Mouse (Mus musculus): ENCODE data around the gene Gfer. TPM values are rescaled to one million over a fixed set of nuclear protein-coding genes. Genes with fewer than 3 reads are reported as not detected.
"Not testable (repeated sequence)": the region's sequence is repeated elsewhere in the genome, so short reads cannot be mapped to it uniquely, and the experiment has no call there.

The Gfer gene
- polyA plus RNA-seq, 1 experiment, result 62.8 TPM

DNA sequence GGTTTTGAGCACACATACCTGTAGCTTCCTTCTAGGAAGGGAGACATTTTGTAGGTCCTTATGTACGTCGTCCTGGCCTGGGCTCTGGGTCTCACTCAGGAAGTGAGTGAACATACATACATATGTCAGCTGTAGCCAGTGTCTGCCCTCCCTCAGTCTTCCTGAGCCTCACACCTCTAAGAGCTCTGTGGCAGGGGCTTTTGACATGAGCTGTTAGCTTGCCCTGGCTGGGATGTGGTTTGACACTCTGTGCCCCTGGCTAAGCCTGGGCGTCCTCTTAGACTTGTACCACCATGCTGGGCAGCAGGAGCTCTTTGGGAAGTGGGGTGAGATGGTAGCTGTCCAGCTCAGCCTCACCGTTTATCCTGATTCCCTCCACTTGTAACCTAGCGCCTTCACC, 24.6 kb downstream of the Gfer start:
- peaks cover 75% of the 10 kb centered on the region for H3K79me2 ChIP-seq (ENCODE audit: control insufficient read depth, insufficient read depth)
- H3K79me3 ChIP-seq (ENCODE audit: low read depth), result peaks cover 47% of the 10 kb centered on the region
- no peaks in the 10 kb centered on the region for H3K36me3 ChIP-seq (ENCODE audit: control insufficient read depth, insufficient read depth)
- TF ChIP-seq MYOG (IDR thresholded peaks at IDR 0.05; ENCODE audit: control insufficient read depth, extremely low read depth, insufficient read length), result no peak
- no peak for TF ChIP-seq USF1 (IDR thresholded peaks at IDR 0.05; ENCODE audit: low read depth)
- TF ChIP-seq MAX (IDR thresholded peaks at IDR 0.05), result no peak
- no peak for TF ChIP-seq FOSL1 (IDR thresholded peaks at IDR 0.05; ENCODE audit: insufficient read depth, low read length, poor library complexity, severe bottlenecking)
- TF ChIP-seq CTCF (IDR thresholded peaks at IDR 0.05; ENCODE audit: control insufficient read depth, insufficient read depth, insufficient read length), result no peak
- H3K4me3 ChIP-seq (ENCODE audit: insufficient read depth, poor library complexity, severe bottlenecking), result no peak overlapping the region
- no peak overlapping the region for H3ac ChIP-seq (ENCODE audit: control insufficient read depth, insufficient read length, low read depth)
- no peaks in the 10 kb centered on the region for H3K27me3 ChIP-seq (ENCODE audit: control insufficient read depth, insufficient read depth, insufficient read length)

DNA sequence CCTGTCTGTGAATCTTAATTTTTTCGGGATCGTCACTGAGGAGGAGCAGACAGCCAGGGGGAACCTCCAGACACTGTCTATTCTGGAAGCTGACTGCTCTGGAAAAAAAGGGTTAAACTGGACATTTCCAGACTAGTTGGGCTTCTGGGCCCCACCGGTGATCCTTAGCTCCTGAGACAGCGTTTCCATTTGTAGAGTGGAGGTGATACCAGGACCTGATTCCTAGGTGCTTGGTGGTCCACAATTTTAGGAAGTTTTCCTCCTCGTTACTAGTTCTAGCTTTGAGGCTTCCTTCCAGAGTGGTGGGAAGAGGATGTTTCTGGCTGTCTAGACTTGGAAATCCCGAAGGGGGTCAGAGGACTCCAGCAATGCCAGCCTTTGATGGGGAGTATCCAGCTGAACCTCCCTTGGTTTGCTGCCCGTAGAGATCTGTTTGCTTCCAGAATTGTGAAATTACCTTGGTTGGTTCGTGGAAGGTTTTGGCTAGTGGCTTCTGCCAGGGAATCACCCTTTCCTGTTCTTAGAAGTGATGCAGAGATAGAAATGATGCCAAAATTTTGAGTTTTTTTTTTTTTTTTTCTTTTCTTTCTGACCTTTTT, 25.6 kb downstream of the Gfer start:
- peaks cover 65% of the 10 kb centered on the region for H3K79me2 ChIP-seq (ENCODE audit: control insufficient read depth, insufficient read depth)
- peak overlapping the region; percentile 91 for H3K4me3 ChIP-seq (ENCODE audit: insufficient read depth, poor library complexity, severe bottlenecking)
- H3K79me3 ChIP-seq (ENCODE audit: low read depth), result peaks cover 46% of the 10 kb centered on the region
- no peaks in the 10 kb centered on the region for H3K27me3 ChIP-seq (ENCODE audit: control insufficient read depth, insufficient read depth, insufficient read length)
- H3ac ChIP-seq (ENCODE audit: control insufficient read depth, insufficient read length, low read depth), result peak overlapping the region; percentile 96
- no peaks in the 10 kb centered on the region for H3K36me3 ChIP-seq (ENCODE audit: control insufficient read depth, insufficient read depth)
- TF ChIP-seq MYOD1 (IDR thresholded peaks at IDR 0.05; ENCODE audit: control insufficient read depth, insufficient read length, low read depth) (no peak), MYOG (IDR thresholded peaks at IDR 0.05; ENCODE audit: control insufficient read depth, extremely low read depth, insufficient read length) (no peak), CEBPB (IDR thresholded peaks at IDR 0.05; ENCODE audit: low read depth) (no peak), FOSL1 (IDR thresholded peaks at IDR 0.05; ENCODE audit: insufficient read depth, low read length, poor library complexity, severe bottlenecking) (no peak), USF1 (IDR thresholded peaks at IDR 0.05; ENCODE audit: low read depth) (no peak), MAX (IDR thresholded peaks at IDR 0.05) (no peak), CTCF (IDR thresholded peaks at IDR 0.05; ENCODE audit: control insufficient read depth, insufficient read depth, insufficient read length) (no peak)

DNA sequence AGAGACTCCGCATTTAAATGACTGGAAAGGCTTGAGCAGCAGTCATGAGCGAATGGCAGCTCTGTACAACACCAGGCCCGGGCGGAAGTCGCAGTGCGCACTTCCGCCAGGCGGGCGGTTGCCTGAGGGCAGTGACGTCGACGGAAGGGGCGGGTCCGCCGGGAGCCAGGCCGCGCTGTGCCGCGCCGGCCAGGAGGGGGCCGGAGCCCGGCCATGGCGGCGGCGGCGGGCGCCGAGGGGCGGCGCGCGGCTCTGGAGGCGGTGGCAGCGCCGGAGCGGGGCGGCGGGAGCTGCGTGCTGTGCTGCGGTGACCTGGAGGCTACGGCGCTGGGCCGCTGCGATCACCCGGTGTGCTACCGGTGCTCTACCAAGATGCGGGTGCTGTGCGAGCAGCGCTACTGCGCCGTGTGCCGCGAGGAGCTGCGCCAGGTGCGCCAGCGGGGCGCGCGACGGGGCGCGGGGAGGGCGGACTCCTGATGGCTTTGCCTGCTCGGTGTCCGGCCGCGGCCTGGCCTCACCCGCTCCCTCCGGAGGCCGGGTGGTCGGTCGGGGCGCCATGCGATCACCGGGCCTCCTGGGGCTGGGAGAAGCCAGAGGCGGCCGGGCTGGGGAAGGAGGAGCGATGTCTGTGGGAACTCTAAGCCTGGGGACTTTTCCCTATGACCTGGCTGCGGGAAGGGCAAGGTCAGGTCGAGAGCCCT, 26.3 kb downstream of the Gfer start, which contains the start of gene Zfp598:
Zfp598 (plus strand) TSS at position 143 of the 701 bp plus-strand sequence.
- Histone ChIP-seq H3K79me3 (ENCODE audit: low read depth) (peaks cover 45% of the 10 kb centered on the region), H3K4me3 (ENCODE audit: insufficient read depth, poor library complexity, severe bottlenecking) (peak within 1 kb of the TSS; percentile 91), H3ac (ENCODE audit: control insufficient read depth, insufficient read length, low read depth) (peak within 1 kb of the TSS; percentile 96), H3K27me3 (ENCODE audit: control insufficient read depth, insufficient read depth, insufficient read length) (no peaks in the 10 kb centered on the region), H3K36me3 (ENCODE audit: control insufficient read depth, insufficient read depth) (no peaks in the 10 kb centered on the region), H3K79me2 (ENCODE audit: control insufficient read depth, insufficient read depth) (peaks cover 59% of the 10 kb centered on the region)
- TF ChIP-seq CEBPB (IDR thresholded peaks at IDR 0.05; ENCODE audit: low read depth) (no peak), USF1 (IDR thresholded peaks at IDR 0.05; ENCODE audit: low read depth) (no peak), MAX (IDR thresholded peaks at IDR 0.05) (peak; percentile 32)

DNA sequence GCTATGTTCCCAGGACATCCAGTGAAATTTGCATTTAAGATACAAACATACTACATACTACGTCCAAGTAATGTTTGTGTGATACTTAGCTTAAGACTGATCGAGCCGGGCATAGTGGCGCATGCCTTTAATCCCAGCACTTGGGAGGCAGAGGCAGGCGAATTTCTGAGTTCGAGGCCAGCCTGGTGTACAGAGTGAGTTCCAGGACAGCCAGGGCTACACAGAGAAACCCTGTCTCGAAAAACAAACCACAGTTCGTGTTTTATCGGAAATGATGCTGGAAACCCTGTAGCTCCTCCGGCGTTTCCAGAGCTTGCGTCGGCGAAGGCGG, 26.8 kb downstream of the Gfer start:
- not testable (repeated sequence) for H3K27me3 ChIP-seq (ENCODE audit: control insufficient read depth, insufficient read depth, insufficient read length); H3K36me3 ChIP-seq (ENCODE audit: control insufficient read depth, insufficient read depth)
- peak overlapping the region; percentile 91 for H3K4me3 ChIP-seq (ENCODE audit: insufficient read depth, poor library complexity, severe bottlenecking)
- peak overlapping the region; percentile 60 for H3ac ChIP-seq (ENCODE audit: control insufficient read depth, insufficient read length, low read depth)
- peaks cover 41% of the 10 kb centered on the region for H3K79me3 ChIP-seq (ENCODE audit: low read depth)
- peaks cover 54% of the 10 kb centered on the region for H3K79me2 ChIP-seq (ENCODE audit: control insufficient read depth, insufficient read depth)

DNA sequence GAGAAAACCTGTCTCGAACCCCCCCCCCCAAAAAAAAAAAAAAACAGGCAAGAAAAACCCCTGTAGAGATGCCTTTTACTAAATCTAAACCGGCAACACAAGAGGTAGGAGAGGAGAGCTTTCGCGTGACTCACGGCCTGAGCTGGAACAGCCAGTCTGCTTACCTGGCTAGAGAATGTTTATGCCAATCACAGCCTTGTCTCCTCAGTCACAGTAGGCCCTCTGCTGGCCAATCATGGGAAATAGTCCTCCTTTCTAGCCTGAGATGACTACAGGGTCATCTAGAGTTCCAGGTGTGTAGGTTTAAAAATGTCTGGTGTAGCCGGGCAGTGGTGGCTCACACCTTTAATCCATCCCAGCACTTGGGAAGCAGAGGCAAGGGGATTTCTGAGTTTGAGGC, 28.5 kb downstream of the Gfer start:
- H3K4me3 ChIP-seq (ENCODE audit: insufficient read depth, poor library complexity, severe bottlenecking), result no peak overlapping the region
- H3ac ChIP-seq (ENCODE audit: control insufficient read depth, insufficient read length, low read depth), result no peak overlapping the region
- TF ChIP-seq CTCF (IDR thresholded peaks at IDR 0.05; ENCODE audit: control insufficient read depth, insufficient read depth, insufficient read length) (peak; percentile 26), FOSL1 (IDR thresholded peaks at IDR 0.05; ENCODE audit: insufficient read depth, low read length, poor library complexity, severe bottlenecking) (no peak), MYOD1 (IDR thresholded peaks at IDR 0.05; ENCODE audit: control insufficient read depth, insufficient read length, low read depth) (no peak), USF1 (IDR thresholded peaks at IDR 0.05; ENCODE audit: low read depth) (no peak)

DNA sequence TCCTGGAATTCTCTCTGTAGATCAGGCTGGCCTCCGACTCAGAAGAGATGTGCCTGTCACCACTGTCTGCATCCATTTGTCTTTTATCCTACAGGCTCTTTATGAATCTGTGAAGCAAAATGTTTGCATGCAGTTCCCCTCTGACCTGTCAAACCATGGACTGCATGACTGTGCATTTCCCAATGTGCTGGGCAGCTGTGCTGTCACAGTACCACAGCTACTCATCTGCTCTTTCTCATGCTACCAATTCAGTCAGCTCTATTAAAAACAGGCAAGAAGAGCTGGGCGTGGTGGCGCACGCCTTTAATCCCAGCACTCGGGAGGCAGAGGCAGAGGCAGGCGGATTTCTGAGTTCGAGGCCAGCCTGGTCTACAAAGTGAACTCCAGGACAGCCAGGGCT, 28.9 kb downstream of the Gfer start:
- Histone ChIP-seq H3K79me3 (ENCODE audit: low read depth) (peaks cover 22% of the 10 kb centered on the region), H3K79me2 (ENCODE audit: control insufficient read depth, insufficient read depth) (peaks cover 33% of the 10 kb centered on the region)
- not testable (repeated sequence) for H3ac ChIP-seq (ENCODE audit: control insufficient read depth, insufficient read length, low read depth); H3K36me3 ChIP-seq (ENCODE audit: control insufficient read depth, insufficient read depth); H3K4me3 ChIP-seq (ENCODE audit: insufficient read depth, poor library complexity, severe bottlenecking); H3K27me3 ChIP-seq (ENCODE audit: control insufficient read depth, insufficient read depth, insufficient read length)

More for the DNA sequence above, 28.5 kb downstream of the Gfer start:
- peaks cover 37% of the 10 kb centered on the region for H3K79me2 ChIP-seq (ENCODE audit: control insufficient read depth, insufficient read depth)
- no peaks in the 10 kb centered on the region for H3K27me3 ChIP-seq (ENCODE audit: control insufficient read depth, insufficient read depth, insufficient read length)
- H3K36me3 ChIP-seq (ENCODE audit: control insufficient read depth, insufficient read depth), result no peaks in the 10 kb centered on the region
- H3K79me3 ChIP-seq (ENCODE audit: low read depth), result peaks cover 25% of the 10 kb centered on the region

All from C2C12 (cell line).